Mouse (Mus musculus): Measurements from ENCODE around the gene Hist2h2ab. TPM values are rescaled to one million over a fixed set of nuclear protein-coding genes. Genes with fewer than 3 reads are reported as not detected.
"Not testable (repeated sequence)": the region's sequence is repeated elsewhere in the genome, so short reads cannot be mapped to it uniquely, and the experiment has no call there.

Hist2h2ab gene
- polyA plus RNA-seq, 1 experiment from 2014 or later: not detected

GRCm38 (mm10) chr3:96198601-96199251 is 20.9 kb upstream of the Hist2h2ab start:
- WGBS: 22% methylated on average over 8 of the region's 8 CpGs
- H3K27ac ChIP-seq (ENCODE audit: poor library complexity, severe bottlenecking); H3K9me3 ChIP-seq (replicated peaks); H3K27me3 ChIP-seq (replicated peaks); H3K9ac ChIP-seq; H3K4me3 ChIP-seq; ATAC-seq (ENCODE audit: insufficient number of reproducible peaks, low FRiP score): not testable (repeated sequence)
- H3K4me2 ChIP-seq: peak overlapping the region; percentile 99; the same call in 1 of the 2 replicates
- peaks cover 17% of the 10 kb centered on the region; the same call in 1 of the 2 replicates for H3K4me1 ChIP-seq (replicated peaks)
- peaks cover 21% of the 10 kb centered on the region for H3K36me3 ChIP-seq

DNA sequence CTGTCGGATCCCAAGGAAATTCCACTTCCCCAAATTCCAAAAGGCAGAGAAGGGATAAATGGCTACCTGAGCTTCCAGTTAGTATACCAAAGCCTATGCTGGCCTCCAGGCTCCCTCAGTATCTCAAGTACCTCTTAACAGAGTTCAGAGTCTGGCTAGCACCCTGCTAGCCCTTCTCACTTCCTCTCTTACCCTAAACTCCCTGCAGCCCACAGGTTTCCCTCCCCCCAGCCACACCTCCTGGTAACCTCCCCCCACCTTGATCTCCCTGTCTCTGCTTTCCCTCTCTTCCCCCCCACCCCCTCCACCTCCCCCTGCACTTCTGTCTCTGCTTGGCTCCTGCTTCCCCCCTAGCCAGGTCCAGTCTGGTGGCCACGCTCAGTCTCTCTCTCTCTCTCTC is 19.9 kb upstream of the Hist2h2ab start:
- WGBS: 37% methylated on average over 2 of the region's 2 CpGs
- Histone ChIP-seq H3K9ac (no peak overlapping the region), H3K27ac (ENCODE audit: poor library complexity, severe bottlenecking) (no peak overlapping the region), H3K4me2 (no peak overlapping the region), H3K27me3 (replicated peaks) (no peaks in the 10 kb centered on the region; the same call in 1 of the 2 replicates), H3K36me3 (peaks cover 11% of the 10 kb centered on the region), H3K4me3 (no peak overlapping the region), H3K4me1 (replicated peaks) (peaks cover 17% of the 10 kb centered on the region; the same call in 1 of the 2 replicates), H3K9me3 (replicated peaks) (no peaks in the 10 kb centered on the region; the same call in 1 of the 2 replicates)
- no peak for ATAC-seq (ENCODE audit: insufficient number of reproducible peaks, low FRiP score)

- H3K27me3 ChIP-seq (replicated peaks): 0 out of 2 replicates have a peak, but pooled peaks cover 6% of the 10 kb centered on the region
- no peaks in the 10 kb centered on the region for H3K9me3 ChIP-seq (replicated peaks)
- no peak overlapping the region for H3K4me2 ChIP-seq
- no peaks in the 10 kb centered on the region for H3K36me3 ChIP-seq
- 0 out of 2 replicates have a peak, but pooled peaks cover 4% of the 10 kb centered on the region for H3K4me1 ChIP-seq (replicated peaks)
- no peak overlapping the region for H3K9ac ChIP-seq
- WGBS: 73% methylated on average over 3 of the region's 3 CpGs
- no peak for ATAC-seq (ENCODE audit: insufficient number of reproducible peaks, low FRiP score)
- no peak overlapping the region for H3K27ac ChIP-seq (ENCODE audit: poor library complexity, severe bottlenecking)
- no peak overlapping the region for H3K4me3 ChIP-seq
Measured at GRCm38 (mm10) chr3:96207819-96208218, 11.8 kb upstream of the Hist2h2ab start.

- H3K9me3 ChIP-seq (replicated peaks): no peaks in the 10 kb centered on the region
- H3K36me3 ChIP-seq: no peaks in the 10 kb centered on the region
- ATAC-seq (ENCODE audit: insufficient number of reproducible peaks, low FRiP score): no peak
- H3K4me2 ChIP-seq: no peak overlapping the region
- no peak overlapping the region for H3K9ac ChIP-seq
- no peak overlapping the region for H3K27ac ChIP-seq (ENCODE audit: poor library complexity, severe bottlenecking)
- 20% methylated on average over 15 of the region's 15 CpGs for WGBS
- H3K27me3 ChIP-seq (replicated peaks): 0 out of 2 replicates have a peak, but pooled peaks cover 6% of the 10 kb centered on the region
- no peak overlapping the region for H3K4me3 ChIP-seq
- H3K4me1 ChIP-seq (replicated peaks): 0 out of 2 replicates have a peak, but pooled peaks cover 4% of the 10 kb centered on the region
Measured at GRCm38 (mm10) chr3:96209242-96209641, 10.4 kb upstream of the Hist2h2ab start.

- Histone ChIP-seq H3K36me3 (no peaks in the 10 kb centered on the region), H3K9me3 (replicated peaks) (no peaks in the 10 kb centered on the region), H3K27me3 (replicated peaks) (no peaks in the 10 kb centered on the region), H3K9ac (peak overlapping the region; percentile 90), H3K4me1 (replicated peaks) (peaks cover 31% of the 10 kb centered on the region), H3K4me2 (peak overlapping the region; percentile 90), H3K4me3 (peak overlapping the region; percentile 79), H3K27ac (ENCODE audit: poor library complexity, severe bottlenecking) (peak overlapping the region; percentile 100)
- under 1% methylated on average over 12 of the region's 12 CpGs for WGBS
- ATAC-seq (ENCODE audit: insufficient number of reproducible peaks, low FRiP score): peak; percentile 26; the same call in 1 of the 2 replicates
Measured at GRCm38 (mm10) chr3:96219191-96219641, 449 bp upstream of the Hist2h2ab start.

DNA sequence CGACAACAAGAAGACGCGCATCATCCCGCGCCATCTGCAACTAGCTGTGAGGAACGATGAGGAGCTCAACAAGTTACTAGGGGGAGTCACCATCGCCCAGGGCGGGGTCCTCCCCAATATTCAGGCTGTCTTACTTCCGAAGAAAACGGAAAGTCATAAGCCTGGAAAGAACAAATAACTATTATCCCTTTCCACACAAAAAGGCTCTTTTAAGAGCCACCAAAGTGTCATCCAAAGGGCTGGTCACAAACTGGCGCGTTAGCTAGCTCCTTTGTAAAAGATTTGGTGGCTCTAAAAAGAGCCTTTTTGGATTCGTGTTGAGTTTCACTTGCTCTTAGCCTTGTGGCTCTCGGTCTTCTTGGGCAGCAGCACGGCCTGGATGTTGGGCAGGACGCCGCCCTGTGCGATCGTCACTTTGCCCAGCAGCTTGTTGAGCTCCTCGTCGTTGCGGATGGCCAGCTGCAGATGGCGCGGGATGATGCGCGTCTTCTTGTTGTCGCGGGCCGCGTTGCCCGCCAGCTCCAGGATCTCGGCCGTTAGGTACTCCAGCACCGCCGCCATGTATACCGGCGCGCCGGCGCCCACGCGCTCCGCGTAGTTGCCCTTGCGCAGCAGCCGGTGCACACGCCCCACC is 583 bp downstream of the Hist2h2ab start:
- peak overlapping the region; percentile 90 for H3K9ac ChIP-seq
- H3K4me3 ChIP-seq: peak overlapping the region; percentile 79
- H3K27ac ChIP-seq (ENCODE audit: poor library complexity, severe bottlenecking): peak overlapping the region; percentile 100
- H3K4me2 ChIP-seq: peak overlapping the region; percentile 90
- not testable (repeated sequence) for H3K36me3 ChIP-seq; H3K9me3 ChIP-seq (replicated peaks); H3K27me3 ChIP-seq (replicated peaks)
- under 1% methylated on average over 43 of the region's 47 CpGs for WGBS
- peaks cover 37% of the 10 kb centered on the region for H3K4me1 ChIP-seq (replicated peaks)
- peak; percentile 4; the same call in 1 of the 2 replicates for ATAC-seq (ENCODE audit: insufficient number of reproducible peaks, low FRiP score)

- peak within 1 kb of the TSS; percentile 90 for H3K4me2 ChIP-seq
- H3K9ac ChIP-seq: peak within 1 kb of the TSS; percentile 90
- H3K36me3 ChIP-seq: no peaks in the 10 kb centered on the region
- peak within 1 kb of the TSS; percentile 100 for H3K27ac ChIP-seq (ENCODE audit: poor library complexity, severe bottlenecking)
- peak; percentile 90 for ATAC-seq (ENCODE audit: insufficient number of reproducible peaks, low FRiP score)
- WGBS: under 1% methylated on average over 43 of the region's 43 CpGs
- H3K27me3 ChIP-seq (replicated peaks): no peaks in the 10 kb centered on the region
- peak within 1 kb of the TSS; percentile 79 for H3K4me3 ChIP-seq
- no peaks in the 10 kb centered on the region for H3K9me3 ChIP-seq (replicated peaks)
- H3K4me1 ChIP-seq (replicated peaks): peaks cover 39% of the 10 kb centered on the region
Measured at GRCm38 (mm10) chr3:96220765-96221639, 1.3 kb downstream of the Hist2h2ab start, which contains the start of the genes Hist2h2ac and Hist2h2be. Gene Hist2h2ac, minus strand, starts transcription at chr3:96220880. Gene Hist2h2be, plus strand, starts transcription at chr3:96221119.

- peak overlapping the region; percentile 79 for H3K4me3 ChIP-seq
- H3K4me1 ChIP-seq (replicated peaks): peaks cover 43% of the 10 kb centered on the region
- no peaks in the 10 kb centered on the region for H3K36me3 ChIP-seq
- H3K9me3 ChIP-seq (replicated peaks): no peaks in the 10 kb centered on the region
- H3K9ac ChIP-seq: peak overlapping the region; percentile 90
- no peak for ATAC-seq (ENCODE audit: insufficient number of reproducible peaks, low FRiP score)
- H3K4me2 ChIP-seq: peak overlapping the region; percentile 90
- 30% methylated on average over 9 of the region's 9 CpGs for WGBS
- H3K27ac ChIP-seq (ENCODE audit: poor library complexity, severe bottlenecking): peak overlapping the region; percentile 100
- no peaks in the 10 kb centered on the region for H3K27me3 ChIP-seq (replicated peaks)
Measured at GRCm38 (mm10) chr3:96221640-96222038, 2.0 kb downstream of the Hist2h2ab start.

DNA sequence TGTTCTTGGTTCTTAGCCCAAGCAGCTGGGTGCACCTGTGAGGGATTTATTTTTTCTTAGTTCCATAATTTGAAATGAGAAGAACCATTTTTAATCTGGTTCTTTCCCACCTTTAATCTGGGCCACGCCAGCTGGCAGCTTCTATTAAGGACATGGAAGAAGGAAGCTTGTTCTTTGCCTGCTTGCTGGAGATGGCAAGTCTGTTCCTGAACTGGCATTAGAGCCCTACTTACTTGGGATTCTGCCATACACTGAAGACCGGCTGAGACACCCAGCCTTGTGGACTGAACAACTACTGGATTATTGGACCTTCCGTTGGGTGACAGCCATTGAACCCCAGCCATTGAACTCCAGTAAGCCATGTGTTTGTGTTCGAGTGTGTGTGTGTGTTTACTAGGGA is 3.1 kb downstream of the Hist2h2ab start:
- Histone ChIP-seq H3K36me3 (no peaks in the 10 kb centered on the region), H3K9ac (no peak overlapping the region), H3K4me2 (no peak overlapping the region), H3K4me3 (no peak overlapping the region), H3K27ac (ENCODE audit: poor library complexity, severe bottlenecking) (no peak overlapping the region), H3K27me3 (replicated peaks) (no peaks in the 10 kb centered on the region), H3K9me3 (replicated peaks) (no peaks in the 10 kb centered on the region), H3K4me1 (replicated peaks) (peaks cover 49% of the 10 kb centered on the region)
- ATAC-seq (ENCODE audit: insufficient number of reproducible peaks, low FRiP score): no peak
- WGBS: 87% methylated on average over 4 of the region's 4 CpGs

DNA sequence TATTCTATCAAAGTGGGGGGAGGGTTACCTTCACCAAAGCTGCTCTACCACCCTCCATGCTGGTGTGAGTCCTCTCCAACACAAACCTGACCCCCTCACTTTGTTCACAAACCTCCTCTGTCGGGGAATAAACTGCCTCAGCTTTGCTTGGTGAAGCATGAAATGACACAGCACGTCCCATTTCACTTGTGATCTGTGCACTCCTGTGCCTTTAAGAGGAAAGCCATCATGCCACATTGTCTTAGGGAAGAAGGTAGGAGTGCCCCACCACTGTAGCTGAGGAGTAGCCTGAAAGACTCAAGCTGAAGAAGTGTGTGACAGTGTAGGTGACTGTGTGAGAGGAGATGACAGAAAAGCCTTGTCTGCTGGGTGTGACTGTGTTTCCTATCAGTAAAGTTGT is 5.8 kb downstream of the Hist2h2ab start:
- WGBS: 48% methylated on average over 2 of the region's 2 CpGs
- no peak for ATAC-seq (ENCODE audit: insufficient number of reproducible peaks, low FRiP score)
- peak overlapping the region; percentile 58; the same call in 1 of the 2 replicates for H3K9ac ChIP-seq
- H3K9me3 ChIP-seq (replicated peaks): no peaks in the 10 kb centered on the region
- H3K27me3 ChIP-seq (replicated peaks): no peaks in the 10 kb centered on the region
- no peaks in the 10 kb centered on the region for H3K36me3 ChIP-seq
- H3K4me3 ChIP-seq: no peak overlapping the region
- no peak overlapping the region for H3K27ac ChIP-seq (ENCODE audit: poor library complexity, severe bottlenecking)
- no peak overlapping the region for H3K4me2 ChIP-seq
- H3K4me1 ChIP-seq (replicated peaks): peaks cover 44% of the 10 kb centered on the region
